Mouse (Mus musculus): ENCODE data around the gene Vwa8.

DNA sequence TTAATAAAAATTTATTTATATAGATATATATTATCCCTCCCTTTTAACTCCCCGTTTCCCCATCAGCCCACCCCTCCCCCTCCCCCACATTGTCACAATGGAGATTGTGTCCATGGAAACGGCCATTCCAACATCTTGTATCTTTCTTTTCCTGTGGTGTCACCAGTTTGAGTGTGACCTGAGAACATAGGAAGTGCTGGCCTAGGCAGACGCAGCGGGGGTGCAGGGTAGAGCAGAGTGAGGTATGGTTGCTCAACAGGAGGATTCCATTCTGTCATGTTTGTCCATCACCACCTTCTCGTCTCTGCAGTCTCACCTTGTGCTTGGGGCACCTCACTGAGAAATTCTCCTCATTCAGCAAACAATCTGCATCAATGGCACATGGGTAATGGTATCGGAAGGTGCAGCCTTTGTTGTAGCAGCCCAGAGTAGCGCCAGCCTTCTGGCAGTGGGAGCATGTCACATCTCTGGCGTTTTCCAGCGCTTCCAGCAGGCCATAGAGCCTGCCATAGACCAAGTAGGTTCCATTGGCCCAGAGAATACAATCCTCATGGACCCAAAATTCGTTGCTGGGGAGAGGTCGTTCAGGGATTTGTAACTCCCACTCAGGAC lies 363.6 kb downstream of the Vwa8 start:
- TF ChIP-seq CTCF (IDR thresholded peaks at IDR 0.05) (no peak), EP300 (IDR thresholded peaks at IDR 0.05) (no peak)
